Mouse (Mus musculus) lung, embryonic 14.5 days (tissue): Measurements from ENCODE around the gene Clhc1. TPM values are rescaled to one million over a fixed set of nuclear protein-coding genes. Genes with fewer than 3 reads are reported as not detected.

ENCODE experiments used
- ATAC-seq: fragments of 200-750 bp; cut with Nextera tagmentation; 2 replicates; pipeline ENCODE4 v1.8.0; 2017; ENCODE audit warnings: mild to moderate bottlenecking, moderate TSS enrichment, moderate library complexity; ENCODE audit not compliant: insufficient read depth
- DNase-seq: peaks from one replicate; pipeline ENCODE4 v3.0.0-alpha.2; 2015
- H3K27ac ChIP-seq: fragments of 300-500 bp; sonication (generic); 2 replicates; pipeline ENCODE4 v1.5.1; 2014; ENCODE audit warnings: low read depth, mild to moderate bottlenecking, moderate library complexity
- H3K27me3 ChIP-seq: fragments of 300-500 bp; sonication (generic); 2 replicates; pipeline ENCODE4 v1.6.1; 2014; ENCODE audit warnings: low read length, control low read depth; ENCODE audit not compliant: insufficient read depth
- H3K36me3 ChIP-seq: fragments of 300-500 bp; sonication (generic); 2 replicates; pipeline ENCODE4 v1.6.1; 2014; ENCODE audit warnings: control low read depth; ENCODE audit not compliant: insufficient read depth
- H3K4me1 ChIP-seq: fragments of 300-500 bp; sonication (generic); 2 replicates; pipeline ENCODE4 v1.6.1; 2014; ENCODE audit warnings: antibody characterized with exemption, control low read depth; ENCODE audit not compliant: insufficient read depth
- H3K4me2 ChIP-seq: fragments of 300-500 bp; sonication (generic); 2 replicates; pipeline ENCODE4 v1.6.1; 2014; ENCODE audit warnings: mild to moderate bottlenecking
- H3K4me3 ChIP-seq: fragments of 300-500 bp; sonication (generic); 2 replicates; pipeline ENCODE4 v1.5.1; 2014; ENCODE audit warnings: low read depth, low read length
- H3K9ac ChIP-seq: fragments of 300-500 bp; sonication (generic); 2 replicates; pipeline ENCODE4 v1.6.1; 2014
- H3K9me3 ChIP-seq: fragments of 300-500 bp; sonication (generic); 2 replicates; pipeline ENCODE4 v1.6.1; 2016; ENCODE audit warnings: low read depth, low read length, control low read depth
- CTCF ChIP-seq: IDR thresholded peaks from 2 replicates; pipeline ENCODE4 v1.5.1; 2016; ENCODE audit warnings: antibody characterized with exemption, low read depth
- WGBS: fragments of 180-500 bp; shearing (Covaris S2); extraction: QIAGEN DNeasy Blood & Tissue Kit; methylation state at CpG from one replicate; pipeline ENCODE4 v1.1.7; 2014; 5-methylcytosine and 5-hydroxymethylcytosine counted together
- polyA plus RNA-seq: library from polyadenylated mRNA; unstranded; fragments of >200 nt; fragmentation: Nextera tagmentation; extraction: Ambion mirVana; gene quantifications from 2 replicates; pipeline ENCODE4 v1.2.1, GENCODE M21; 2014

The Clhc1 gene
- polyA plus RNA-seq, 1 experiment from 2014 or later = 0.18 TPM

- Histone ChIP-seq H3K9ac (no peak overlapping the region), H3K27me3 (no peaks in the 10 kb centered on the region), H3K9me3 (no peaks in the 10 kb centered on the region), H3K4me1 (no peaks in the 10 kb centered on the region), H3K4me2 (no peak overlapping the region), H3K4me3 (no peak overlapping the region), H3K36me3 (no peaks in the 10 kb centered on the region), H3K27ac (no peak overlapping the region)
- 22% methylated on average over 3 of the region's 3 CpGs for WGBS
- no peak for TF ChIP-seq CTCF
- peak; percentile 35 for DNase-seq
- ATAC-seq = no peak
These were observed 23.8 kb downstream of the Clhc1 start for GRCm38 (mm10) chr11:29571536-29571935.

GRCm38 (mm10) chr11:29572656-29573055, 24.9 kb downstream of the Clhc1 start:
- ATAC-seq = no peak
- no peaks in the 10 kb centered on the region for H3K36me3 ChIP-seq
- 63% methylated on average over 2 of the region's 2 CpGs for WGBS
- H3K9me3 ChIP-seq = no peaks in the 10 kb centered on the region
- no peak for DNase-seq
- no peak overlapping the region for H3K27ac ChIP-seq
- H3K4me1 ChIP-seq = no peaks in the 10 kb centered on the region
- H3K4me3 ChIP-seq = no peak overlapping the region
- no peak overlapping the region for H3K9ac ChIP-seq
- TF ChIP-seq CTCF = no peak
- no peaks in the 10 kb centered on the region for H3K27me3 ChIP-seq
- H3K4me2 ChIP-seq = no peak overlapping the region

GRCm38 (mm10) chr11:29579610-29580009, 31.9 kb downstream of the Clhc1 start:
- no peak overlapping the region for H3K4me2 ChIP-seq
- ATAC-seq (no peak), DNase-seq (peak; percentile 13)
- H3K9ac ChIP-seq = no peak overlapping the region
- TF ChIP-seq CTCF = peak; percentile 50
- H3K9me3 ChIP-seq = no peaks in the 10 kb centered on the region
- no peak overlapping the region for H3K4me3 ChIP-seq
- H3K4me1 ChIP-seq = no peaks in the 10 kb centered on the region
- no peaks in the 10 kb centered on the region for H3K27me3 ChIP-seq
- H3K27ac ChIP-seq = no peak overlapping the region
- H3K36me3 ChIP-seq = no peaks in the 10 kb centered on the region

GRCm38 (mm10) chr11:29595217-29595616, 47.5 kb downstream of the Clhc1 start:
- Histone ChIP-seq H3K4me1 (no peaks in the 10 kb centered on the region), H3K9me3 (no peaks in the 10 kb centered on the region), H3K4me2 (no peak overlapping the region), H3K36me3 (no peaks in the 10 kb centered on the region), H3K4me3 (no peak overlapping the region), H3K9ac (no peak overlapping the region), H3K27ac (no peak overlapping the region), H3K27me3 (no peaks in the 10 kb centered on the region)
- no peak for TF ChIP-seq CTCF
- DNase-seq (peak; percentile 32), ATAC-seq (no peak)

GRCm38 (mm10) chr11:29597159-29597558, 49.4 kb downstream of the Clhc1 start:
- Histone ChIP-seq H3K9ac (no peak overlapping the region), H3K27ac (no peak overlapping the region), H3K4me3 (no peak overlapping the region), H3K9me3 (no peaks in the 10 kb centered on the region), H3K27me3 (no peaks in the 10 kb centered on the region), H3K4me1 (no peaks in the 10 kb centered on the region), H3K36me3 (no peaks in the 10 kb centered on the region), H3K4me2 (no peak overlapping the region)
- DNase-seq (no peak), ATAC-seq (no peak)
- no peak for TF ChIP-seq CTCF

GRCm38 (mm10) chr11:29599000-29599399, 51.2 kb downstream of the Clhc1 start:
- H3K9ac ChIP-seq = no peak overlapping the region
- H3K27me3 ChIP-seq = no peaks in the 10 kb centered on the region
- H3K4me3 ChIP-seq = no peak overlapping the region
- no peak overlapping the region for H3K4me2 ChIP-seq
- no peaks in the 10 kb centered on the region for H3K4me1 ChIP-seq
- no peak for ATAC-seq
- DNase-seq = no peak
- no peak overlapping the region for H3K27ac ChIP-seq
- H3K9me3 ChIP-seq = no peaks in the 10 kb centered on the region
- no peak for TF ChIP-seq CTCF
- H3K36me3 ChIP-seq = no peaks in the 10 kb centered on the region

- H3K4me1 ChIP-seq = no peaks in the 10 kb centered on the region
- DNase-seq (no peak), ATAC-seq (no peak)
- no peak overlapping the region for H3K4me2 ChIP-seq
- no peak overlapping the region for H3K9ac ChIP-seq
- H3K9me3 ChIP-seq = no peaks in the 10 kb centered on the region
- no peak for TF ChIP-seq CTCF
- no peaks in the 10 kb centered on the region for H3K36me3 ChIP-seq
- 21% methylated on average over 2 of the region's 2 CpGs for WGBS
- H3K4me3 ChIP-seq = no peak overlapping the region
- H3K27me3 ChIP-seq = no peaks in the 10 kb centered on the region
- no peak overlapping the region for H3K27ac ChIP-seq
These were observed 55.8 kb downstream of the Clhc1 start for GRCm38 (mm10) chr11:29603581-29603980.

- no peaks in the 10 kb centered on the region for H3K4me1 ChIP-seq
- 67% methylated on average over 2 of the region's 2 CpGs for WGBS
- no peak for ATAC-seq
- no peak overlapping the region for H3K4me2 ChIP-seq
- H3K27me3 ChIP-seq = no peaks in the 10 kb centered on the region
- no peak for TF ChIP-seq CTCF
- H3K9me3 ChIP-seq = no peaks in the 10 kb centered on the region
- H3K27ac ChIP-seq = no peak overlapping the region
- no peak overlapping the region for H3K9ac ChIP-seq
- no peak for DNase-seq
- no peaks in the 10 kb centered on the region for H3K36me3 ChIP-seq
- no peak overlapping the region for H3K4me3 ChIP-seq
These were observed 59.8 kb downstream of the Clhc1 start for GRCm38 (mm10) chr11:29607465-29607990.
